Mouse (Mus musculus) embryonic facial prominence, embryonic 13.5 days (tissue): ENCODE data around the gene Hist1h2ak. TPM values are rescaled to one million over a fixed set of nuclear protein-coding genes. Genes with fewer than 3 reads are reported as not detected.
"Not testable (repeated sequence)": the region's sequence is repeated elsewhere in the genome, so short reads cannot be mapped to it uniquely, and the experiment has no call there.

Experiments
- ATAC-seq: fragments of 200-750 bp; cut with Nextera tagmentation; 2 replicates; pipeline ENCODE4 v1.8.0; 2017; ENCODE audit warnings: low read depth; ENCODE audit not compliant: insufficient number of reproducible peaks, insufficient read depth, low FRiP score, low TSS enrichment
- H3K27ac ChIP-seq: fragments of 300-500 bp; sonication (generic); 2 replicates; pipeline ENCODE4 v1.5.1; 2015; ENCODE audit warnings: moderate library complexity, mild to moderate bottlenecking, inconsistent platforms
- H3K27me3 ChIP-seq: fragments of 300-500 bp; sonication (generic); 2 replicates; pipeline ENCODE4 v1.6.1; 2015; ENCODE audit warnings: mild to moderate bottlenecking, inconsistent platforms
- H3K36me3 ChIP-seq: fragments of 300-500 bp; sonication (generic); 2 replicates; pipeline ENCODE4 v1.6.1; 2015; ENCODE audit warnings: mild to moderate bottlenecking, inconsistent platforms
- H3K4me1 ChIP-seq: fragments of 300-500 bp; sonication (generic); 2 replicates; pipeline ENCODE4 v1.6.1; 2015; ENCODE audit warnings: inconsistent platforms
- H3K4me2 ChIP-seq: fragments of 300-500 bp; sonication (generic); 2 replicates; pipeline ENCODE4 v1.6.1; 2015; ENCODE audit warnings: moderate library complexity, mild to moderate bottlenecking, inconsistent platforms
- H3K4me3 ChIP-seq: fragments of 300-500 bp; sonication (generic); 2 replicates; pipeline ENCODE4 v1.5.1; 2015; ENCODE audit warnings: mild to moderate bottlenecking, inconsistent platforms
- H3K9ac ChIP-seq: fragments of 300-500 bp; sonication (generic); 2 replicates; pipeline ENCODE4 v1.6.1; 2015; ENCODE audit warnings: mild to moderate bottlenecking, inconsistent platforms
- H3K9me3 ChIP-seq: fragments of 300-500 bp; sonication (generic); 2 replicates; pipeline ENCODE4 v1.6.1; 2016; ENCODE audit warnings: inconsistent platforms
- WGBS: fragments of 180-500 bp; shearing (Covaris S2); methylation state at CpG from one replicate; pipeline ENCODE4 v1.1.7; 2015; ENCODE audit warnings: mixed read lengths; 5-methylcytosine and 5-hydroxymethylcytosine counted together
- polyA plus RNA-seq: library from polyadenylated mRNA; unstranded; fragments of >200 nt; fragmentation: Nextera tagmentation; extraction: Ambion mirVana; gene quantifications from 2 replicates; pipeline ENCODE4 v1.2.1, GENCODE M21; 2015

The Hist1h2ak gene
- polyA plus RNA-seq, 1 experiment from 2014 or later, result 33.2 TPM

DNA sequence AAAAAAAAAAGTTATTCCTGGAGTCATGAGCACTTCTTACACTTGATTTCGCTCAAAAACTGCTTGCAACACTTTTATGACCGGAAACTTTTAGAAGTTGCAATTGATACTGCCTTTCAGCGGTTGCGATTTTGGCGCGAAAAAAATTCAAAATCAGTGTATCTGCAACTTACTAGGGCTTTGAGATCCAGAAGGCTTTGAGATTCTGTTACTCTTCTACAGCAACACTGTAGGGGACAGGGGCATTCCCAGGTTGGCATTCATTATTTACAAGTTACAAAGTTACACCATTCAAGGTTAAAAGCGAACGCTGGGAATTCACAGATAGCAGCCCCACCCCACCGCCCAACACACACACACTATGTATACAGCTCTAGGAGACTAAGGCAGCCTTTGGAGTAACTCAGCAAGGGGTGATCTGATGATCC is 30.1 kb upstream of the Hist1h2ak start:
- Histone ChIP-seq H3K4me2 (peak overlapping the region; percentile 73), H3K36me3 (no peaks in the 10 kb centered on the region), H3K9me3 (no peaks in the 10 kb centered on the region), H3K27ac (peak overlapping the region; percentile 95), H3K27me3 (no peaks in the 10 kb centered on the region), H3K4me3 (peak overlapping the region; percentile 48), H3K4me1 (peaks cover 47% of the 10 kb centered on the region), H3K9ac (peak overlapping the region; percentile 68)
- 1% methylated on average over 9 of the region's 9 CpGs for WGBS
- ATAC-seq, result no peak

GRCm38 (mm10) chr13:21783255-21783617 is 29.6 kb upstream of the Hist1h2ak start, which contains the start of gene Hist1h3i:
TSS of gene Hist1h3i (minus strand) at chr13:21783370.
- peak; percentile 77 for ATAC-seq
- H3K9me3 ChIP-seq, result no peaks in the 10 kb centered on the region
- H3K4me1 ChIP-seq, result peaks cover 44% of the 10 kb centered on the region
- H3K4me2 ChIP-seq, result peak within 1 kb of the TSS; percentile 73
- peak within 1 kb of the TSS; percentile 95 for H3K27ac ChIP-seq
- no peaks in the 10 kb centered on the region for H3K36me3 ChIP-seq
- H3K4me3 ChIP-seq, result peak within 1 kb of the TSS; percentile 48
- no peaks in the 10 kb centered on the region for H3K27me3 ChIP-seq
- under 1% methylated on average over 15 of the region's 20 CpGs for WGBS
- H3K9ac ChIP-seq, result peak within 1 kb of the TSS; percentile 78

DNA sequence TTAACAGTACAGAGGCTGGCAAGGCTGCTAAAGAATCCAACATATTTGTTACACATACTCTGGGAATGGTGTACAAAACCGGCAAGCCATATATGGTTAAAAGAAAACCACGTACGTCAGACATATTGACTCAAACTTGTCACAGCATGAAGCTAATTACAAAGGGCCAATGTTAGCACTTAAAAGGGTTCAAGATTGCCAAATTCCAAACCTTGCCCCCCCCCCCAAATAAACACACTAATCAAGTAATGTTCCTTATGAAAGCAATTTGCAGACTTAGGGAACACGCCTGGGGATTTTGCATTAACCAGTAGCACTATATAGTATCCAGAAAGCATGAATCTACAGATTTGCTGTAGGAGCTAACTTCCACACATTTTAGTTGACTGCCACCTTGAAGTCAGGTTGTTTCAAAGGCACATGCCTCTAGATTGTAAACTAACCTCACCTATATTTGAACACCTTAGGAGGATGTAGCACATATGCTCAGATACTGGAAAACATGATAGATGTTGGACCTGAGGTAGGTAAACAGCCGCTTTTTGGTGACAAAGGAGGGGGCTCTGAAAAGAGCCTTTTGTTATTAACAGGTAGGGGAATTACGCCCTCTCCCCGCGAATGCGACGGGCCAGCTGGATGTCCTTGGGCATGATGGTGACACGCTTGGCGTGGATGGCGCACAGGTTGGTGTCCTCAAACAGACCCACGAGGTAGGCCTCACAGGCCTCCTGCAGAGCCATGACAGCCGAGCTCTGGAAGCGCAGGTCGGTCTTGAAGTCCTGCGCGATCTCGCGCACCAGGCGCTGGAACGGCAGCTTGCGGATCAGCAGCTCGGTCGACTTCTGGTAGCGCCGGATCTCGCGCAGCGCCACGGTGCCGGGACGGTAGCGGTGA is 29.0 kb upstream of the Hist1h2ak start:
- Histone ChIP-seq H3K9ac (peak overlapping the region; percentile 78), H3K4me2 (peak overlapping the region; percentile 73), H3K27ac (peak overlapping the region; percentile 95), H3K4me3 (peak overlapping the region; percentile 48), H3K4me1 (peaks cover 44% of the 10 kb centered on the region)
- not testable (repeated sequence) for H3K9me3 ChIP-seq, ATAC-seq, H3K36me3 ChIP-seq, H3K27me3 ChIP-seq
- under 1% methylated on average over 14 of the region's 35 CpGs for WGBS

DNA sequence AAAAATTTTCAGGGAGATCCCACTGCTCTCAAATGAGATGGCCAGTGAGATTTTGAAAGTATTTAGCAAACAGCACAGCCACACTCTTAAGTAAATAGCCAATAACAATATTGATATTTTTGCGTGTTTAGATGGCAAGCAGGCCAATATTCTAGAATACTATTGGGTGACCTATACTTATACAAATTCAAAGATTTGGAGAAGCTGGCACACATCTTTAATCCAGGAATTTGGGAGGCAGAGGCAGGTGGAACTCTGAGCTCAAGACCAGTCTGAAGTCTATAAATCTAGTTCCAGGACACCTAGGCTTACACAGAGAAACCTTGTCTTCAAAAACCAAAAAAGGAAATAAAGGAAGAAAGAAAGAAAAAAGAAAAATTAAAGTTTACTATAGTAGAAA is 28.0 kb upstream of the Hist1h2ak start:
- H3K9ac ChIP-seq, result no peak overlapping the region
- H3K27me3 ChIP-seq, result no peaks in the 10 kb centered on the region
- no peaks in the 10 kb centered on the region for H3K36me3 ChIP-seq
- H3K4me2 ChIP-seq, result no peak overlapping the region
- peak overlapping the region; percentile 95; the same call in 1 of the 2 replicates for H3K27ac ChIP-seq
- no peaks in the 10 kb centered on the region for H3K9me3 ChIP-seq
- no peak overlapping the region for H3K4me3 ChIP-seq
- no peak for ATAC-seq
- WGBS, result 80% methylated on average over 1 of the region's 1 CpGs
- H3K4me1 ChIP-seq, result peaks cover 44% of the 10 kb centered on the region

DNA sequence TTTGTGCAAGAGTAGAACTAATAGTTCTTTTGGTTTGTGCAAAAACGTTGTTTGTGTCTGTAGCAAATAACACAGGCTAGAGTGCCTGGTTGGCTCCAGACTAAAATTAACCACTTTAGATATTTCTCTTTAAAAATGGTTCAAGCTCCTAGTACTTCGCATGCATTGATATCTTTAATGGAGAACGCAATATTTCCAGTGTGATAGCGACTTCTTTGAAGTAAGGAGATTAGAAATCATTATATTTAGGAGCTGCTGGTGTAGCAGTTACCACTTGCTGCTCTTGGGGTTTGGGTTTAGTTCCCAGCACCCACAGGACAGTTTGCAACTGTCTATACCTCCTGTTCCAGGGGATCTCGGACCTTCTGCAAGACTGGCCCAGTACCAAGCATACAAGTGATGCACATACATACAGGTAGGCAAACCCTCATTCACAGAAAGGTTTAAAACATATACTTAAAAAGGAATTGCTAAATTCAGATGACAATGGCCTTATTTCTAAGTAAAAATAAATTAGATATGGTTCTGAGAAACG is 27.5 kb upstream of the Hist1h2ak start:
- Histone ChIP-seq H3K27ac (peak overlapping the region; percentile 97), H3K9me3 (no peaks in the 10 kb centered on the region), H3K27me3 (no peaks in the 10 kb centered on the region), H3K4me2 (peak overlapping the region; percentile 96), H3K4me1 (peaks cover 42% of the 10 kb centered on the region), H3K9ac (0 out of 2 replicates have a peak overlapping the region, but pooled peaks have one; percentile 16), H3K36me3 (no peaks in the 10 kb centered on the region), H3K4me3 (peak overlapping the region; percentile 68)
- WGBS, result 37% methylated on average over 6 of the region's 6 CpGs
- no peak for ATAC-seq

DNA sequence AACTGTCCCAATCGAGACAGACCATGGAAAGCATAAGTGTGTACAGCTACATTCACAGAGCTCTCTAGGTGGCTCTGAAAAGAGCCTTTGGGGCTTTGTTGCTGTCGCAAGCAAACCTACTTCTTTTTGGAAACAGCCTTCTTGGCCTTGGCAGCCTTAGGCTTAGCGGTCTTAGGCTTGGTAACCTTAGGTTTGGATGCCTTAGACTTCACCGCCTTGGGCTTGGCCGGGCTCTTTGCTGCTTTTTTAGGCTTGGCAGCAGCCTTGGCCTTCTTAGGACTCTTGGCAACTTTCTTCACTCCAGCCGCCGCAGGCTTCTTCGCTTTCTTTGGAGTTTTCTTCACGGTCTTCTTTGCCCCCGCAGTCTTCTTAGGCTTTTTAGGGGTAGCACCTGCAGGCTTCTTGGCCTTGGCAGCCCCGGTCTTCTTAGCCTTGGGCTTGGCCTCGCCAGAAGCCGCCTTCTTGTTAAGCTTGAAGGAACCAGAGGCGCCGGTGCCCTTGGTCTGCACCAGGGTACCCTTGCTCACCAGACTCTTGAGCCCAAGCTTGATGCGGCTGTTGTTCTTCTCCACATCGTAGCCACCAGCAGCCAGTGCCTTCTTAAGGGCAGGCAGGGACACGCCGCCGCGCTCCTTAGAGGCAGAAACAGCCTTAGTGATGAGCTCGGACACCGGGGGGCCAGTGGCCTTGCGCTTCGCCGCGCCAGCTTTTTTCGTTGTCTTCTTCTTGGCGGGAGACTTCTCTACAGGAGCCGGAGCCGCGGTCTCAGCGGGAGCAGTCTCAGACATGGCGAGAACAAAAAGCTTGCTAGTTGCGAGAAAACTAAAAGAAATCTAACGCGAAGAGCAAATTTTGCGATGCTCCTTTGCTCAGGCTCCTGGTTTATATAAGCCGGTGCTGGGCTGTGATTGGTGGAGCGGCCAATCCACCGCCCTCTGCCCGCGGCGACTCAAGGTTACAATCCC is 26.4 kb upstream of the Hist1h2ak start, which contains the start of gene Hist1h1b:
Gene Hist1h1b (minus strand): TSS at position 859 of the 965 bp plus-strand sequence.
- Histone ChIP-seq H3K4me3 (peak within 1 kb of the TSS; percentile 68), H3K4me1 (peaks cover 36% of the 10 kb centered on the region), H3K36me3 (no peaks in the 10 kb centered on the region), H3K27me3 (no peaks in the 10 kb centered on the region), H3K4me2 (peak within 1 kb of the TSS; percentile 96), H3K27ac (peak within 1 kb of the TSS; percentile 97), H3K9me3 (no peaks in the 10 kb centered on the region), H3K9ac (peak within 1 kb of the TSS; percentile 91)
- peak; percentile 57; the same call in 1 of the 2 replicates for ATAC-seq
- under 1% methylated on average over 44 of the region's 44 CpGs for WGBS

GRCm38 (mm10) chr13:21778814-21779766 is 25.5 kb upstream of the Hist1h2ak start:
- H3K4me2 ChIP-seq, result peak overlapping the region; percentile 96
- H3K27me3 ChIP-seq, result no peaks in the 10 kb centered on the region
- WGBS, result 4% methylated on average over 33 of the region's 33 CpGs
- peak overlapping the region; percentile 68 for H3K4me3 ChIP-seq
- ATAC-seq, result peak; percentile 87
- peaks cover 32% of the 10 kb centered on the region for H3K4me1 ChIP-seq
- no peaks in the 10 kb centered on the region for H3K9me3 ChIP-seq
- peak overlapping the region; percentile 97 for H3K27ac ChIP-seq
- H3K9ac ChIP-seq, result peak overlapping the region; percentile 91
- H3K36me3 ChIP-seq, result no peaks in the 10 kb centered on the region

DNA sequence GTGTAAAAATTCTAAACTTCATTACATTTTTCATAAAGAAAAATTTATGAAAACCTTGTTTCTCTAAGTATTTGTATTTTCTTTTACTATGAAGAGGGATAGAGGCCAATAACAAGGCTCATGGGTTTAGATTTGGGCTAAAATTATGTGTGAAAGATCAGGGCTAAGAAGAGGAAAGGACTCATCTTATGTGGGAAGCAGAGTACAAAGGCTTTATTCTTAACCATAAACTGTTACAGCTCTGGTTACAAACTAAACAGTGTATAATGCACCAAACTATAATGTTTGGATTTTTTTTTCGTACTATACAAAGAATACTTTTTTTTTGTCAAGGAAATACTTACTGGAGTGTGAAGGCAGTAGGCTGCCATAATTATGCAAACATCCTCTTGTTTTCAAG is 2.1 kb upstream of the Hist1h2ak start:
- peak overlapping the region; percentile 77 for H3K4me2 ChIP-seq
- H3K27ac ChIP-seq, result no peak overlapping the region
- ATAC-seq, result no peak
- 67% methylated on average over 1 of the region's 1 CpGs for WGBS
- H3K9me3 ChIP-seq, result no peaks in the 10 kb centered on the region
- no peak overlapping the region for H3K4me3 ChIP-seq
- peaks cover 11% of the 10 kb centered on the region for H3K4me1 ChIP-seq
- H3K9ac ChIP-seq, result no peak overlapping the region
- H3K27me3 ChIP-seq, result no peaks in the 10 kb centered on the region
- no peaks in the 10 kb centered on the region for H3K36me3 ChIP-seq

DNA sequence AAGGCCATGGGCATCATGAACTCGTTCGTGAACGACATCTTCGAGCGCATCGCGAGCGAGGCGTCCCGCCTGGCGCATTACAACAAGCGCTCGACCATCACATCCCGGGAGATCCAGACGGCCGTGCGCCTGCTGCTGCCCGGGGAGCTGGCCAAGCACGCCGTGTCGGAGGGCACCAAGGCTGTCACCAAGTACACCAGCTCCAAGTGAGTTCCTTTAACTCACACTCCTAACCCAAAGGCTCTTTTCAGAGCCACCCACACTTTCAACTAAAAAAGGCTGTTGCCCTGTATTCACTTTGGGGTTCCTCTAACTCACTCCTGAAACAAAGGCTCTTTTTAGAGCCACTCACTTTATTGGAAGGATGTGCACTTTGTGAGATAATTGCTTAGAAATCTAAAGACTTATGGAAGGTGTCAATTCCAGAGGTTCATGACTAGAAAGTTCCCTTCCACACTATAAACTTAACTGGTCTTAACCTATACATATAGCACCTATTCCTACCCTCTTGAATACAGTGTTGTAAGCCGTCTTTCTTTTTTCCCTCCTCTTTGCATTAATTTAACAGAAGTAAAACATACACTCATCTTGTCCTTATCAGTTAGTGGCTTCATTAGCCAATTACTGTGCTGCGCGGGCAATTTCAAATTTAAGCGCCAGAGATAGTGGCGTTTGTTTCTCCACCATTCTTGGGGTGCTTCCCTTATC is 821 bp upstream of the Hist1h2ak start:
- not testable (repeated sequence) for H3K9me3 ChIP-seq, H3K36me3 ChIP-seq, H3K27me3 ChIP-seq, ATAC-seq
- WGBS, result under 1% methylated on average over 24 of the region's 26 CpGs
- H3K27ac ChIP-seq, result peak overlapping the region; percentile 95
- H3K4me3 ChIP-seq, result peak overlapping the region; percentile 49
- peak overlapping the region; percentile 77 for H3K4me2 ChIP-seq
- peaks cover 11% of the 10 kb centered on the region for H3K4me1 ChIP-seq
- peak overlapping the region; percentile 74 for H3K9ac ChIP-seq

GRCm38 (mm10) chr13:21753051-21753523 is 540 bp downstream of the Hist1h2ak start:
- Histone ChIP-seq H3K4me3 (peak overlapping the region; percentile 49), H3K27me3 (no peaks in the 10 kb centered on the region), H3K9ac (peak overlapping the region; percentile 80), H3K4me1 (peaks cover 13% of the 10 kb centered on the region), H3K9me3 (no peaks in the 10 kb centered on the region), H3K36me3 (no peaks in the 10 kb centered on the region), H3K4me2 (peak overlapping the region; percentile 77), H3K27ac (peak overlapping the region; percentile 95)
- 1% methylated on average over 10 of the region's 10 CpGs for WGBS
- no peak for ATAC-seq
